Mouse (Mus musculus): Measurements from ENCODE around the gene Ankrd11. TPM values are rescaled to one million over a fixed set of nuclear protein-coding genes. Genes with fewer than 3 reads are reported as not detected.

Ankrd11 gene
- polyA plus RNA-seq, 1 experiment from 2014 or later: 84.6 TPM

GRCm38 (mm10) chr8:122945775-122946174 is 96.3 kb downstream of the Ankrd11 start:
- DNase-seq (ENCODE audit: low spot score): no peak
- Histone ChIP-seq H3K4me1 (ENCODE audit: control insufficient read depth, insufficient read depth, low read length) (no peaks in the 10 kb centered on the region; the same call in 1 of the 2 replicates), H3K4me2 (ENCODE audit: low read depth, severe bottlenecking) (no peak overlapping the region), H3K36me3 (ENCODE audit: control insufficient read depth, insufficient read depth, low read length) (no peaks in the 10 kb centered on the region), H3K27ac (replicated peaks; ENCODE audit: low read depth, low read length) (no peak overlapping the region), H3K9ac (ENCODE audit: low read length) (no peak overlapping the region), H3K4me3 (ENCODE audit: low read depth, low read length) (no peak overlapping the region), H3K27me3 (ENCODE audit: control insufficient read depth, insufficient read depth, low read length) (no peaks in the 10 kb centered on the region), H3K9me3 (ENCODE audit: control insufficient read depth, low read length) (no peaks in the 10 kb centered on the region)
- 70% methylated on average over 2 of the region's 2 CpGs for WGBS
- no peak for ATAC-seq (ENCODE audit: insufficient number of reproducible peaks, low FRiP score, low TSS enrichment, low read depth)

GRCm38 (mm10) chr8:122942803-122943713 is 99.0 kb downstream of the Ankrd11 start:
- WGBS: 83% methylated on average over 9 of the region's 9 CpGs
- no peak overlapping the region for H3K9ac ChIP-seq (ENCODE audit: low read length)
- peaks cover 3% of the 10 kb centered on the region for H3K4me1 ChIP-seq (ENCODE audit: control insufficient read depth, insufficient read depth, low read length)
- H3K4me3 ChIP-seq (ENCODE audit: low read depth, low read length): no peak overlapping the region
- H3K9me3 ChIP-seq (ENCODE audit: control insufficient read depth, low read length): no peaks in the 10 kb centered on the region
- no peaks in the 10 kb centered on the region for H3K36me3 ChIP-seq (ENCODE audit: control insufficient read depth, insufficient read depth, low read length)
- ATAC-seq (ENCODE audit: insufficient number of reproducible peaks, low FRiP score, low TSS enrichment, low read depth): no peak
- no peaks in the 10 kb centered on the region for H3K27me3 ChIP-seq (ENCODE audit: control insufficient read depth, insufficient read depth, low read length)
- DNase-seq (ENCODE audit: low spot score): no peak
- no peak overlapping the region for H3K4me2 ChIP-seq (ENCODE audit: low read depth, severe bottlenecking)
- no peak overlapping the region for H3K27ac ChIP-seq (replicated peaks; ENCODE audit: low read depth, low read length)

- no peak overlapping the region for H3K27ac ChIP-seq (replicated peaks; ENCODE audit: low read depth, low read length)
- H3K36me3 ChIP-seq (ENCODE audit: control insufficient read depth, insufficient read depth, low read length): no peaks in the 10 kb centered on the region
- WGBS: 60% methylated on average over 4 of the region's 4 CpGs
- H3K4me1 ChIP-seq (ENCODE audit: control insufficient read depth, insufficient read depth, low read length): peaks cover 6% of the 10 kb centered on the region; the same call in 1 of the 2 replicates
- ATAC-seq (ENCODE audit: insufficient number of reproducible peaks, low FRiP score, low TSS enrichment, low read depth): no peak
- H3K4me3 ChIP-seq (ENCODE audit: low read depth, low read length): no peak overlapping the region
- no peak for DNase-seq (ENCODE audit: low spot score)
- H3K27me3 ChIP-seq (ENCODE audit: control insufficient read depth, insufficient read depth, low read length): no peaks in the 10 kb centered on the region
- H3K9me3 ChIP-seq (ENCODE audit: control insufficient read depth, low read length): no peaks in the 10 kb centered on the region
- no peak overlapping the region for H3K9ac ChIP-seq (ENCODE audit: low read length)
- H3K4me2 ChIP-seq (ENCODE audit: low read depth, severe bottlenecking): no peak overlapping the region
These were observed 103.5 kb downstream of the Ankrd11 start for GRCm38 (mm10) chr8:122938591-122938990.

GRCm38 (mm10) chr8:122938170-122938569 is 103.9 kb downstream of the Ankrd11 start:
- no peaks in the 10 kb centered on the region for H3K27me3 ChIP-seq (ENCODE audit: control insufficient read depth, insufficient read depth, low read length)
- no peak for ATAC-seq (ENCODE audit: insufficient number of reproducible peaks, low FRiP score, low TSS enrichment, low read depth)
- no peaks in the 10 kb centered on the region for H3K9me3 ChIP-seq (ENCODE audit: control insufficient read depth, low read length)
- H3K9ac ChIP-seq (ENCODE audit: low read length): no peak overlapping the region
- H3K4me3 ChIP-seq (ENCODE audit: low read depth, low read length): no peak overlapping the region
- H3K36me3 ChIP-seq (ENCODE audit: control insufficient read depth, insufficient read depth, low read length): no peaks in the 10 kb centered on the region
- H3K4me1 ChIP-seq (ENCODE audit: control insufficient read depth, insufficient read depth, low read length): peaks cover 6% of the 10 kb centered on the region; the same call in 1 of the 2 replicates
- H3K4me2 ChIP-seq (ENCODE audit: low read depth, severe bottlenecking): no peak overlapping the region
- 43% methylated on average over 3 of the region's 3 CpGs for WGBS
- no peak overlapping the region for H3K27ac ChIP-seq (replicated peaks; ENCODE audit: low read depth, low read length)
- DNase-seq (ENCODE audit: low spot score): no peak

GRCm38 (mm10) chr8:122937545-122938053 is 104.5 kb downstream of the Ankrd11 start:
- H3K9me3 ChIP-seq (ENCODE audit: control insufficient read depth, low read length): no peaks in the 10 kb centered on the region
- H3K4me1 ChIP-seq (ENCODE audit: control insufficient read depth, insufficient read depth, low read length): peaks cover 6% of the 10 kb centered on the region; the same call in 1 of the 2 replicates
- no peak overlapping the region for H3K4me3 ChIP-seq (ENCODE audit: low read depth, low read length)
- no peak for ATAC-seq (ENCODE audit: insufficient number of reproducible peaks, low FRiP score, low TSS enrichment, low read depth)
- no peak for DNase-seq (ENCODE audit: low spot score)
- H3K4me2 ChIP-seq (ENCODE audit: low read depth, severe bottlenecking): no peak overlapping the region
- H3K36me3 ChIP-seq (ENCODE audit: control insufficient read depth, insufficient read depth, low read length): no peaks in the 10 kb centered on the region
- WGBS: 94% methylated on average over 2 of the region's 2 CpGs
- H3K27ac ChIP-seq (replicated peaks; ENCODE audit: low read depth, low read length): no peak overlapping the region
- H3K9ac ChIP-seq (ENCODE audit: low read length): no peak overlapping the region
- H3K27me3 ChIP-seq (ENCODE audit: control insufficient read depth, insufficient read depth, low read length): no peaks in the 10 kb centered on the region

- Histone ChIP-seq H3K27ac (replicated peaks; ENCODE audit: low read depth, low read length) (no peak overlapping the region), H3K4me3 (ENCODE audit: low read depth, low read length) (no peak overlapping the region), H3K36me3 (ENCODE audit: control insufficient read depth, insufficient read depth, low read length) (no peaks in the 10 kb centered on the region), H3K4me2 (ENCODE audit: low read depth, severe bottlenecking) (no peak overlapping the region), H3K27me3 (ENCODE audit: control insufficient read depth, insufficient read depth, low read length) (no peaks in the 10 kb centered on the region), H3K4me1 (ENCODE audit: control insufficient read depth, insufficient read depth, low read length) (peaks cover 6% of the 10 kb centered on the region; the same call in 1 of the 2 replicates), H3K9me3 (ENCODE audit: control insufficient read depth, low read length) (no peaks in the 10 kb centered on the region), H3K9ac (ENCODE audit: low read length) (no peak overlapping the region)
- WGBS: 87% methylated on average over 3 of the region's 3 CpGs
- no peak for DNase-seq (ENCODE audit: low spot score)
- no peak for ATAC-seq (ENCODE audit: insufficient number of reproducible peaks, low FRiP score, low TSS enrichment, low read depth)
These were observed 106.2 kb downstream of the Ankrd11 start for GRCm38 (mm10) chr8:122935912-122936311.

GRCm38 (mm10) chr8:122935118-122935517 is 107.0 kb downstream of the Ankrd11 start:
- H3K27ac ChIP-seq (replicated peaks; ENCODE audit: low read depth, low read length): no peak overlapping the region
- ATAC-seq (ENCODE audit: insufficient number of reproducible peaks, low FRiP score, low TSS enrichment, low read depth) (no peak), DNase-seq (ENCODE audit: low spot score) (no peak)
- no peak overlapping the region for H3K4me3 ChIP-seq (ENCODE audit: low read depth, low read length)
- H3K4me2 ChIP-seq (ENCODE audit: low read depth, severe bottlenecking): no peak overlapping the region
- H3K4me1 ChIP-seq (ENCODE audit: control insufficient read depth, insufficient read depth, low read length): peaks cover 6% of the 10 kb centered on the region; the same call in 1 of the 2 replicates
- H3K9ac ChIP-seq (ENCODE audit: low read length): no peak overlapping the region
- H3K27me3 ChIP-seq (ENCODE audit: control insufficient read depth, insufficient read depth, low read length): no peaks in the 10 kb centered on the region
- 93% methylated on average over 1 of the region's 1 CpGs for WGBS
- no peaks in the 10 kb centered on the region for H3K9me3 ChIP-seq (ENCODE audit: control insufficient read depth, low read length)
- H3K36me3 ChIP-seq (ENCODE audit: control insufficient read depth, insufficient read depth, low read length): no peaks in the 10 kb centered on the region

- Histone ChIP-seq H3K9me3 (ENCODE audit: control insufficient read depth, low read length) (no peaks in the 10 kb centered on the region), H3K9ac (ENCODE audit: low read length) (no peak overlapping the region), H3K36me3 (ENCODE audit: control insufficient read depth, insufficient read depth, low read length) (no peaks in the 10 kb centered on the region), H3K27me3 (ENCODE audit: control insufficient read depth, insufficient read depth, low read length) (no peaks in the 10 kb centered on the region), H3K4me1 (ENCODE audit: control insufficient read depth, insufficient read depth, low read length) (peaks cover 6% of the 10 kb centered on the region; the same call in 1 of the 2 replicates), H3K27ac (replicated peaks; ENCODE audit: low read depth, low read length) (no peak overlapping the region), H3K4me2 (ENCODE audit: low read depth, severe bottlenecking) (no peak overlapping the region), H3K4me3 (ENCODE audit: low read depth, low read length) (no peak overlapping the region)
- DNase-seq (ENCODE audit: low spot score): no peak
- ATAC-seq (ENCODE audit: insufficient number of reproducible peaks, low FRiP score, low TSS enrichment, low read depth): no peak
These were observed 108.1 kb downstream of the Ankrd11 start for GRCm38 (mm10) chr8:122933973-122934372.

All from limb, embryonic 11.5 days (tissue).